Mouse (Mus musculus) ovary, postnatal 10 days (tissue): ENCODE data around the gene Camk1d.
"Not testable (repeated sequence)": the region's sequence is repeated elsewhere in the genome, so short reads cannot be mapped to it uniquely, and the experiment has no call there.

Experiments used
- DNase-seq: peaks from one replicate; pipeline ENCODE4 v3.0.0; 2022; ENCODE audit warnings: low spot score

Gene Camk1d

DNA sequence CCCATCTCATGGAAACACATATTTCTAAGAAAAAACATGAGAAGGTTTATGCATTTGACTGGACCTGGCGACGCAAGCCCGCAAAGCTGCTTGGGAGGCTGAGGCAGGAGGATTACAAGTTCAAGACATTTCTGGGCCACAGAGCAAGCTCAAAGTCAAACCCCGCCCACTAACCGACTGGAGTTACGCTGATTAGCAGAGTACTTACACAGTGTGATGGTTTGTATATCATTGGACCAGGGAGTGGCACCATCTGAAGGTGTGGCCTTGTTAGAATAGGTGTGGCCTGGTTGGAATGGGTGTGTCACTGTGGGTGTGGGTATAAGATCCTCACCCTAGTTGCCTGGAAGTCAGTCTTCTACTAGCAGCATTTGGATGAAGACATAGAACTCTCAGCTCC is 465.1 kb downstream of the Camk1d start:
- not testable (repeated sequence) for DNase-seq
